Mouse (Mus musculus) adipocyte (in vitro differentiated cells): ENCODE data around the gene Gga3.
"Not testable (repeated sequence)": the region's sequence is repeated elsewhere in the genome, so short reads cannot be mapped to it uniquely, and the experiment has no call there.

ENCODE experiments used
- DNase-seq: peaks from one replicate; pipeline ENCODE4 v3.0.0-alpha.2; 2016; ENCODE audit warnings: low spot score

Gene Gga3

DNA sequence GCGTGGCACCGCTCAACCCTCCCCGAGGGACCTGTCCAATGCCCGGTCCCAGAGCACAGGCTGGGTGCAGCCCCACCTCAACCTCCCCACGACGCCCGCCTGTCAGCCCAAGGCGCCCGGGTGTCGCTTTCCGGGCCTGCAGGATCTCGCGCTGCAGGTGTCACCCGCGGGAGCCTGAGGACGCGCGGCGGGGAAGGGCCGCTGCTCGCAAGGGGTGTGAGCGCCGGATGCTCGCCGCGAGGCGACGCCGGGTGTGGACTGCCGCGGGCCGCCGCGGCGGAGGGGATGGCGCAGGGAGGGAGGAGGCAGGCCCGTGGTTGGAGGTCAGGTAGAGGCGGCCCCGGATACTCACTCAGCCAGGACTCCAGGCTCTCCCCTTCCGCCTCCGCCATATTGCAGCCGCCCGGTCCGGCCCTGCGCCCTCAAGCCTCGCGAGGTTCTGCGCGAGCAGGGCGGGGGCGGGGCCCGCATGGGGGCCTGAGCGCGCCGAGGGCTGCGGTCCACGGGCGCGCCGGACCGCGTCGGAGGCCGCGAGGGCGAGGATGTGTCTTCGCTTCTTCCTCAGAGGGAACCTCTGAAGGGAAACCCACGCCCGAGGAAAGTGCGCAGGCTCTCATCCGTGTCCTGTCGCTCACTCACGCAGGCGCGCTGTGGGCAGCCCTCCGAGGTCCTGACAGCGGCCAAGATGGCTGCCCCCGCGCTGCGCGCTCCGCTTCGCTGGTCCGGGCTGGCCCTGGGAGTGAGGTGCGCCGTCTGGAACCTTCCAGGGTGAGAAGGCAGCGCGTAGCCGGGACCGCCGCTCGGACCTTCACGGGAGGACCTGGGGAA lies at the start of gene Gga3, which contains the start of gene Mrps7:
Gene Gga3 (minus strand): TSS at position 576 of the 828 bp plus-strand sequence.
Gene Mrps7 (plus strand): TSS at position 450 of the 828 bp plus-strand sequence.
- peak; percentile 90 for DNase-seq

DNA sequence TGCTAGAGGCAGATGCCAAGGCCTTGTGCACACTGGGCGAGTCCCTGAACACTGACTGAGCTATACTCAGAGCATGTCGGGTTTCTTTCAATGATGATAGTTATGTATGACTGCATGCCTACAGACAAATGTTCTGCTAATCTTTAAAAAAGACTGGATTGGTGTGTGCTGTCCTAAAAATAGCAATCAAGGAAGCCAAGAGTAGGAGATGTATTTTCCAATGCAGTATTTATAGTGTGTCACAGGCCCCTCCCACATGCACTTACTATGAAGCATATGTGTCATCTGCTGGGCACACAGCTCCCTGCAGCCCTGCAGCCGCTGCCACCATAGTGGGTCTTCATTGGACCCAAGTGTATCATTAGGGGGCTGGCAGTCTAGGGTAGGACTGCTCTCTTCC lies 49.3 kb upstream of the Gga3 start:
- no peak for DNase-seq

DNA sequence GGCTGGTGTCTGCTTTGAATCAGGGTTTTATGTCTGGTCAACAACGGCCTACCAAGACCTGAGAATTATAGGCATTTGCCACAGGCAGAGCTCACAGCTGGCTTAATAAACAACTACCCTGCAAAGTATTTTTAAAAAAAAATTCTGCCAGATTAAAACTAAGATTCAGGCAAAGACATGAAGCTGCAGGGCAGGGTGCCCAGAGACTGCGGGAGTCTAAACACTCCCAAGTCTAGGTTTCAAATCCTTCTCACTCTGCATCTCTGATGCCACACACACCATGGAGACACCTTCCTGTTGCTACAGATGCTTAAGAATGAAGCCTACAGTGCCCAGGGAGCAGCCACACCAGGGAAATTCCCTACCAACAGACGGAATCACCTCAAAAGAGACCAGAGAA lies 47.8 kb upstream of the Gga3 start:
- DNase-seq, result no peak

DNA sequence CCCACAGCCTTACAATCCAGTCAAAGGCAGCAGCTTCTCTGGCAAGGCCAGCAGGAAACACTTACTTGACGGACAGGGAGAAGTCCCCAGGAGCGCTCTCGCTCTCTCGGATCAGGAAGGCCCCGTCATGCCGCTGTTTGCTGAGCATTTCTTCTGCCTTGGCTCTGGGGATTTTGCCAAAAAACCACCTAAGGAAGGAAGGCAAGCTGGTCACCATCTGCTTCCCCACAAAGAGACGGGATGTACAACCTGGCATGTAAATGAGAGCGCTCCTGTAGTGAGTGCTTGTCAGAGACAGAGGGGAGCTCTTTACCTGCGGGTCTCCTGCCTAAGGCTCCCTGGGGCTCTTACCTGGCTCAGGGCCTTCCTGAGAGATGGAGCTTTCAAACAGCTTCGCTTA lies 45.9 kb upstream of the Gga3 start:
- no peak for DNase-seq

DNA sequence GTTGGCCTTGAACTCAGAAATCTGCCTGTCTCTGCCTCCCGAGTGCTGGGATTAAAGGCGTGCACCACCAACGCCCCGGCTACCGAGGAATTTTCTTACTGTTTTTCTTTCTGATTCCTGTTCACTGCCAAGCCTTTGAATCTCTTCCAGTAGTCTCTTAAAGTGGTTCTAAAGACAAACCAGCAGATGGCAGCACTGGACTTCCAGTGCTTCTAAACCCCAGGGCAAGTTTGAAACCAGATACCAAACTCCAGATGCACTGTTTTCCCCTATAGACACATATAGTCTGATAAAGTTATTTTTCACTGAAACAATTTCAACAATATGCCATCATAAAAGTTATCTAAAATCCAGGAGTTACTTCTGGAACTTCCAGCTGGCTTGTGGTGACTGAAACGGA lies 43.6 kb upstream of the Gga3 start:
- DNase-seq, result peak; percentile 91

DNA sequence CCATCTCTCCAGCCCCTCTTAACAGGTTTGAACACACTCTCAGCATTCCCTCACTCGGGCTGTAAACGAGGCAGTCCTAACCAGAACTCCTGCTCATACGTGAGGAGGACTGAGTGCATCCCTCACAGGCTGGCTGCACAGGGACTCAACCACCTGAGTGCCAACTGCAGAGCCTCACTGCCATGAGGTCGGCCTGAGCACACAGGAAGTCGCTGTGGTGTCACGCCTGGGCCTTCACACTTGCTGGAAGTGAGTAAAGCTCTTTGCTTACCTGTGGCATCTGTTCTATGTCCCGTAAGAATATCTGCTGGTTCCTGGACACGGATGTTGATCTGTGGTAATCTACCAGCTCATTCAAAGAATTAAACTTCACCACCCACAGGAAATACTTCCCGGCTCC lies 42.6 kb upstream of the Gga3 start:
- no peak for DNase-seq

DNA sequence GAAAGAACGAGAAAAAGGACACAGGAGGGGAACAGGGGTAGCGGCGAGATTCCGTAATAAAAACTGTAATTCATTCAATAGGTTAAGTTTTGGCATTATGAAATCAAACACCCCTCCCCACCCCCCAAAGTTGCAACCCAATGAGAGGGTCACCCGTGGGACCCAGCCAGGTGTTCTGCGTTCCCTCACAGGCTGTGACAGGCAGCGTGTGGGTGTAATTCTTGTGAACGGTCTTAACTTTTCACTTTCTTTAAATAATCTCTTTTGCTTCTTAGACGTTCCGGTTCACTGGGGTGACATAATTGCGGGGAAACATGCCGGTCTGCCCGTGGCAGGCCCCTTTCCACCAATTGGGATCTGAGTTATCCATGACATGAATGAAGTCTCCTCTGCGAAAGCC lies 41.6 kb upstream of the Gga3 start:
- not testable (repeated sequence) for DNase-seq

DNA sequence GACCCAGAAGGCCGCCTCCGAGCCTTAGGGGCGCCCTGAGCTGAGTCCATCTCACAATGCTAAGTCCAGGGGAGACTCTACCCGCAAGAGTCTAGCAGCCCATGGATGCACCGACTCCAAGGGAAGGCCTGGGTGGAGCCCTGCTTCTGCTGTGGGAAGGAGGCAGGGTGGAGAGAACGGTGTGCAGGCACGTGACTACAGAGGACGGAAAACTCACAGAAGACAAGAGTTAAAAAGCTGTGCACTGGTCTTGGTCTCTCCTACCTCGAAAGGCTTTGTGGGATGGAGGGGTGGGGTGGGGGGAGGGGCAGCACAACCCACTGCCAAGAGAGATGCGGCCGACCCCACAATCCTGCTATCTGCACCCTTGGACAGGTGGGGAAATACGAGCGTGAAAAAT lies 40.5 kb upstream of the Gga3 start:
- DNase-seq, result no peak

DNA sequence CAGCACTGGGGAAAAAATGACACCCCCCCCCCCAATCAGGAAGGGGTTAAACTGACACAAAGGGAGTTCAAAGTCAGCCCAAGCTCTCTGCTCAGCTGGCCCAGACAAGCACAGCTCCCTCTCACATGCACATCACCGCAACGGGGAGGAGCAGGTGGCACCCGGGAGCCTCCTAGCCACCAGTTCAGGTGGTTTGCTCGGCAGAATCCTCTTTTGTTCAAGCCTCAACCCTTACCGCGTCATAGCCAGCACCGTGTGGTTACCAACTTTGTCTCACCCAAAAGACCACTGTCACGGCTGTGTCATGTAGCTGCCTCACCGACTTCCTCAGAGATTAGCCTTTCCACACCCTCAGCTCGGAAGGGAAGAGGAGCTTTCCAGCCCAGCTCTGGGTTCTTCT lies 39.4 kb upstream of the Gga3 start:
- no peak for DNase-seq

DNA sequence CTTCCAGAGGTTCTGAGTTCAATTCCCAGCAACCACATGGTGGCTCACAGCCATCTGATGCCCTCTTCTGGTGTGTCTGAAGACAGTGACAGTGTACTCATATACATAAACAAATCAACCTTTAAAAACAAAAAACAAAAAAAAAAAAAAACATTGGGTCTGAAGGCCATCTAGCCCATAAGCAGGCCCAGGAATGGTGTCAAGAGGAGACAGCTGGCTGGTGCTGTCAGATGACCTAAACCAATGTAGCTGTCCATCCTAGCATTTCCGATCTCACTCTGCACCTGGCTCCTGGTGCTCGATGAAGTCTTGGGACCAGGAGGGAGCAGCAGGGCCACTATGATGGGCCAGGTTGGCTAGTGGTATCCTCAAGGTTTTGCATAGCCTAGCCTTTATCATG lies 38.9 kb upstream of the Gga3 start:
- no peak for DNase-seq

DNA sequence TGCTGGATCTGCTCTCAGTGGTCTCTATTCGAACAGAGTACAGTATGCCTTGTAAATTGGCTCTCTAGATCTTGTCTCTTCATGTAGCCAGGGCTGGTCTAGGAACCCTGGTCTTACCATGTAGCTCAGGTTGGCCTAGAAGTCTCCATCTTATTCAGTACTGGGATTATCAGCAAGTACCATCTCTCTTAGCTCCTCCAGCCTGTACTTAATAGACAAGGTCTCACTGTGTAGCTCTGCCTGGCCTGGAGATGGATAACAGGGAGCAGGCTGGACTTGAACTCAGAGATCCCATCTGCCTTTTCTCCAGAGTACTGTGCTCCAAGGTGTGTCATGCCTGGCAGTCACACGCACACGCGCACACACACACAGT lies 37.8 kb upstream of the Gga3 start:
- no peak for DNase-seq

DNA sequence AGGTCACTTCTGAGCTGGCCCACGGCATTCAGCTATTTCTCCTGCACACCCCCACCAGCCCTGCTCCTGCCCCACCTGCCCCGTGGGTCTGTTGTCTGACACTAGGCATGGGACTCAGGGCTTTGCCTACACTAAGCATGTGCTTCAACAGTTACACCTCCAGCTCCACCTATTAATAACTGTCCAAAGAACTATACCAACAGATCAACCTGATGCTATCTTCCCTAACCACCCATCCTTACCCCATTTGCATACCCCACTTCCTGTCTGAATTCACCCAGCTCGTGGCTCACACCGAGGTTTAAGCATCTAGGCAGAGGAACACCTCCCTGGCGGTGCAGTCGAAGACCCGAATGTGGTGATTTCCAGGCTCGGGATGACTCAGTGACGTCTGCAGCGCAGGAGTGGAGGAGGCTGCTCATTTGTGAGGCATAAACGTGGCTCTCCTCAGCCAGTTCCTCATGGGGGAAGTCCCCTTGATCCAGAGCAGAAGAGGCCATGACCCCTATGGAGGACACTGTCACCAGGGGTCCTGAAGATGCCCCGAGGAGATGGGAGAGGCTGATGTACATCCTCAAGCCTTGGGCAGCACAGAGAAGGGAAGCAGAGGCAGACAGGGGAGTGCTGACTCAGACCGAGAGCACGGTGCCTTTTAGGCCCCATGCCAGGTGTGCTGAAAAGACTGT lies 37.3 kb upstream of the Gga3 start:
- DNase-seq, result no peak

DNA sequence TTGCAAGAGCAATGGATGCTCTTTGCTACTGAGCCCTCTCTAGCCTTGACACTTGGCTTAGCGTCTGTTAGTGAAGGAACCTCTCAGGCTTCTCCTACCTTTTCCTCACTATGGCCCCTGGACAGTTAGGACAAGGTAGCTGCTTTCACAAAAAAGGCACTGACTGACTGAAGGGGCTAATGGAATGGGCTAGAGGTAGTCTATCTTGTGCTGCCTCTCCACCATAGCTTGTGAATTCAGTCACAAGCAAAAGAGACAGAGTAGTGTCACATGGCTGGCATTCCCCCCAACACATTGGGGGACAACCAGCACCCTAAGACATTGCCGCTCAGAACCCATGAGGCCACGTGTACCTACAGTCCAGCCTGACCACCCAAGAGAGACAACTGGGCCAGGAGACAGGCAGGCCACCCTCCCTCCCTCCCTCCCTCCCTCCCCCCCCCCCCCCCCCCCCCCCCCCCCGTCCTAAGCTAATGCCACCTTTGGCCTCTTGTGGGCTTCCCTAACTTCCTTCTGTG lies 36.5 kb upstream of the Gga3 start:
- no peak for DNase-seq

DNA sequence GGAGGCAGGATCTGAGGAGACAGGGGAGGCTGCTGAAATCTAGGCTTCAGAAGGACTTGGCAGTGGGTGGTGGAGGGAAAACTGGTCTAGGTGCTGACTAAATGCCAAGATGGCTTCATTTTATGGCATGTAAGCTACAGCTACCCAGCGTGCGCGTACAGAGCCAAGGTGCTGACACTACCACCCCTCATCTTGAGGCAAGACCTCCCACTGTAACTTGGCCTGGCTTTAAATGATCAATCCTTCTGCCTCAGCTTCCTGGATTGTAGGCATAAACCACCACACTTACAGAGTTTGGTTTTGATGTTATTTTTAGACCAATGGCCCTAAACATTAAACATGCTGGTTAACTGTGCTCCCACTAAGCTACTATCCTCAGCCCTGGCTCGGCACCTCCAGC lies 35.7 kb upstream of the Gga3 start:
- no peak for DNase-seq

DNA sequence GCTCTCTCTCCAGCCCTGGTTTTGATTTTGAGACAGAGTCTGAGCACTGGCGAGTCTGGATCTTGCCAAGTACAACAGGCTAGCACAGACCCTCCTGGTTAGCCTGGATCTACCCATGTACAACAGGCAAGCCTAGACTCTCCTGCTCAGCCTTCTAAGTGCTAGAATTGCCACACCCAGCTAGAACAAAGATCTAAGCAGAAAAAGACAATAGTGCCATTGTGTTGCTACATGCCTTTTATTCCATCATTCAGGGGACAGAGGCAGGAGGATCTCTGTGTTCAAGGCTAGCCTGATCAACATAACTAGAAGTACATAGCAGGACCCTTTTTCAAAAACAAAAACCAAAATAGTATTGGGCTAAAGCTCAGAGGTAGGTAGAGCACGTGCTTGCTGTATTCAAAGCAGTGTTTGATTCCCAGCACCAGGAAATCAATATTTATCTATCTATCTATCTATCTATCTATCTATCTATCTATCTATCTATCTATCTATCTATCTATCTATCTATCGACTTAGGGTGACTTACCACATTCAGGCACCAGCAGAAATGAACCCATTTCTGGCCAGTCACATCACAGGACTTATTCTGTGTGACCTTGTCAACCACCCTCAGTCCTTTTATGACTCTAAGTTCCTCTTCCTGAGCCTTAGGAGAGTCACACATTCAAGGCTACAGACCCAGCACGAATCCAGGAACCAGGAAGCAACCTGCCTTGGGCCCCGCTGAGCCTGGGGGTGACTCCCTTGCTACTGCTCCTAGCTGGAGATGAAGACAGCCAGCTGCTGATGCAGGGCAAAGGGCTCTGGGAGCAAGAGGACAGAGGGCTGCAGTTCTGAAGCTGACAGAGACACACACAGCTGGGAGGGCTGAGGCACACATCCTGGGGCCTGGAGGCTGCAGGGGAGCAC lies 34.9 kb upstream of the Gga3 start:
- no peak for DNase-seq

DNA sequence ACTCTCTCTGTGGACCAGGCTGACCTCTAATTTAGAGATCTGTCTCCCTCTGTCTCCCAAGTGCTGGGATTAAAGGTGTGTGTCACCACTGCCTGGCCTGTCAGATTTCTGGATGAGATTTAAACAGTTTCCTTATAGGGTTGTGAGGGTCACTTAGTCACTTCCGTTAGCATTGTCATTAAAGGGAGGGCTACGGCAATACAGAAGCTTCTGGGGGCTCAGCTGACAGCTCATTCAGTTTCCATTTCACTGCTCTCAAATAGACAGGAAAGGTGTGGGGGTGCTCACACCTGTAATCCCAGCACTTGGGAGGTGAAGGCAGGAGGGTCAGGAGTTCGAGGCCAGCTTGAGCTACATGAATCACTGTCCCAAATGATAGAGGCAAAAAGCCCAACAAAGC lies 33.1 kb upstream of the Gga3 start:
- no peak for DNase-seq

DNA sequence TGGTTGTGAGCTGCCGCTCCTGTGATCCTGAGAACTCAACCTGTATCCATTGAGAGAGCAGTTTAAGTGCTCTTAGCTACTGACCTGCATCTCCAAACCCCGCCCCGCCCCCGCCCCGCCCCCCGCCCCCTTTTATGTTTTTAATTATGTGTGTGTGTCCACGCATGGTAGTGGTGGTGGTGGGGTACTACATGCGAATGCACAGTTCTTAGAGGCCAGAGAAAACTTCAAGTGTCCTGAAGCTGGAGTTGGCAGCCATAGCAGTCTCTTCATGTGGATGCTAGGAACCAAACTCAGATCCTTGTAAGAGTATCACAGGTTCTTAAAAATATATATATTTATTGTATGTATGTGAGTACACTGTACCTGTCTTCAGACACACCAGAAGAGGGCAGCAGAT lies 31.6 kb upstream of the Gga3 start:
- no peak for DNase-seq

DNA sequence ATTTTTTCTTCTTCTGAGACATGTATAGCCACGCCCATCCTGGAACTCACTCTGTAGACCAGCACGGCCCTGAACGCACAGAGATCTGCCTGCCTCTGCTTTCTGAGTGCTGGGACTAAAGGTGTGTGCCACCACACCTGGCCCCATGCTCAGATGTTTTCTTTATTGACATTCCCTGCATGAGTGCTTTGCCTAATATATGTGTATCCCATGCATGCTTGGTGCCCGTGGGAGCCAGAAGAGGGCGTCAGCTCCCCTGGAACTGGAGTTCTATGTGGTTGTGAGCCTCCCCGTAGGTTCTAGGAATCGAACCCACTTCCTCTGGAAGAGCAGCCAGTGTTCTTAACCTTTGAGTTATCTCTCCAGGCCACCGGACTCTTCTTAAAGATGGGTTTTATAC lies 31.2 kb upstream of the Gga3 start:
- no peak for DNase-seq

DNA sequence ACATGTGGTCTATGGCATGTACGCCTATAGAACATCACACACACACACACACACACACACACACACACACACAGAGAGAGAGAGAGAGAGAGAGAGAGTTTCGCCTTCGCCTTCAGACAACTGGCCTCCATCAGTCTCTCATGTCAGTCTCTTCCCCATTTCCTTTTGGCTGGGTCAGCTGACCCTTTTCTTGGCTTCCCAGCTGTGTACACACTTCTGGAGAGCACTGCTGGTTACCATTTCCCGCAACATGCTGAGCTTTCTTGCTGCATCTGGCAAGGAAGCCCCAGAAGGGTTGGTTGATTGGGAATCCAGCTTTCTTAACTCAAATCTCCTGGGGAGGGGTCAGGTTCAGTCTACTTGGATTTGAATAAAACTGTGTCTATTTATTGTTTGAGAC lies 30.3 kb upstream of the Gga3 start:
- peak; percentile 62 for DNase-seq

DNA sequence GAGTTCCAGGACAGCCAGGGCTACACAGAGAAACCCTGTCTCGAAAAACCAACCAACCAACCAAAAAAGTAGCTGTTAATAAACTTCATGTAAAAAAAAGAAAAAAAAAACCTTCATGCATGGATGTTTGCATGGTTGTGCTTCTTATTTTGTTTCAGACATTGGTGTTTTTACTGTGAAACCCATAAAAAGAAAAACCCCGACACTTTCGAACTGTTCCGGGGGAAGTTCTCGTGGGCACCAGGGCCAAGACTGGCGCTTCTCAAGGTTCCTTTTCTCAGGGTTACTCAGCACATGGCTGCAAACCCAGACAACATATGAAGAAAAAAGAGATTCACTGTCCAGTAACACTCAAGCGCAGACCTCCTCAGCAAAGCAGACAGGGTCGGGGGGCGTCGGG lies 29.0 kb upstream of the Gga3 start:
- no peak for DNase-seq

DNA sequence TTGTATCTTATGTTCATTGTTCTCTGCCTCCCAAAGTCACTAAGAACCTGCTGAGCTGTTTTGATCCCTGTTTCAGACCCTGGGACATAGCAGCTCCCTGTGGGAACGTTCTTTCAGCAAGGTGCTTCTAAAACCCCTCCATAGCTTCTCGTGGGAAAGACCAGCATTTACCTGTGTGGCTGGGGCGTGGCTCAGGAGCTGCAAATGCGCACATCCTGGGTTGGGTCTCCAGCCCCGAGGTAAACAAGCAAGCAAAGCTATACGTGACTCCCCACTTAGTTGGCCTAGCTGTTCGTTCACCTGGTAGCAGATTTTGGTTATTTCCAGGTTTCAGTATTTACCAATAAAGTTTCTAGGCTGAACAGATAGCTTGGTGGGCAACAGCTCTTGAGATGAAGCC lies 28.4 kb upstream of the Gga3 start:
- DNase-seq, result no peak

DNA sequence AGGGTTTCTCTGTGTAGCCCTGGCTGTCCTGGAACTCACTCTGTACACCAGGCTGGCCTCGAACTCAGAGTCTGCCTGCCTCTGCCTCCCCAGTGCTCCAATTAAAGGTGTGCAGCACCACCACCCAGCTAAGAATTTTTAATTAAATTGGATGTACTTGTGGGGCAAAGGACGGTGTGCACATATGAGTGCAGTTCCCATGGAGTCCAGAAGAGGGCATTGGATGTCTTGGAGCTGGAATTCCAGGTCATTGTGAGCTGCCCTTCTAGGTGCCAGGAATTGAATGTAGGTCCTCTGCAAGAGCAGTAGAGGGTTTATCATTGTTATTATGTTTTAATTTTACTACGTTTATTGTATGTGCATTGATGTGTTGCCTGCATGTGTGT lies 27.6 kb upstream of the Gga3 start:
- peak; percentile 52 for DNase-seq
